Mouse (Mus musculus) hindbrain, embryonic 16.5 days (tissue): ENCODE measurements around the gene Amigo3. TPM values are rescaled to one million over a fixed set of nuclear protein-coding genes. Genes with fewer than 3 reads are reported as not detected.
"Not testable (repeated sequence)": the region's sequence is repeated elsewhere in the genome, so short reads cannot be mapped to it uniquely, and the experiment has no call there.

Experiments used
- ATAC-seq: fragments of 200-750 bp; cut with Nextera tagmentation; 2 replicates; pipeline ENCODE4 v1.8.0; 2017; ENCODE audit warnings: moderate TSS enrichment, moderate library complexity
- H3K27ac ChIP-seq: fragments of 300-500 bp; sonication (generic); 2 replicates; pipeline ENCODE4 v1.5.1; 2014; ENCODE audit warnings: low read depth, mild to moderate bottlenecking, control low read depth, low read length, moderate library complexity
- H3K27me3 ChIP-seq: fragments of 300-500 bp; sonication (generic); replicated peaks from 2 replicates; pipeline ENCODE4 v1.6.1; 2014; ENCODE audit warnings: low read length; ENCODE audit not compliant: control insufficient read depth, insufficient read depth
- H3K36me3 ChIP-seq: fragments of 300-500 bp; sonication (generic); 2 replicates; pipeline ENCODE4 v1.6.1; 2014; ENCODE audit warnings: mild to moderate bottlenecking, low read length, moderate library complexity, mixed read lengths; ENCODE audit not compliant: control insufficient read depth, insufficient read depth
- H3K4me1 ChIP-seq: fragments of 300-500 bp; sonication (generic); 2 replicates; pipeline ENCODE4 v1.6.1; 2014; ENCODE audit warnings: low read depth, low read length; ENCODE audit not compliant: control insufficient read depth, insufficient read depth
- H3K4me2 ChIP-seq: fragments of 300-500 bp; sonication (generic); 2 replicates; pipeline ENCODE4 v1.6.1; 2014; ENCODE audit warnings: mild to moderate bottlenecking, low read length, control low read depth, moderate library complexity
- H3K4me3 ChIP-seq: fragments of 300-500 bp; sonication (generic); 2 replicates; pipeline ENCODE4 v1.5.1; 2014; ENCODE audit warnings: mild to moderate bottlenecking, low read length, control low read depth, moderate library complexity
- H3K9ac ChIP-seq: fragments of 300-500 bp; sonication (generic); 2 replicates; pipeline ENCODE4 v1.6.1; 2014; ENCODE audit warnings: low read depth, mild to moderate bottlenecking, control low read depth, low read length, moderate library complexity
- H3K9me3 ChIP-seq: fragments of 300-500 bp; sonication (generic); 2 replicates; pipeline ENCODE4 v1.6.1; 2014; ENCODE audit warnings: mild to moderate bottlenecking, low read length, moderate library complexity; ENCODE audit not compliant: control insufficient read depth
- WGBS: fragments of 180-500 bp; shearing (Covaris S2); extraction: QIAGEN DNeasy Blood & Tissue Kit; methylation state at CpG from one replicate; pipeline ENCODE4 v1.1.7; 2014; 5-methylcytosine and 5-hydroxymethylcytosine counted together
- polyA plus RNA-seq: library from polyadenylated mRNA; unstranded; fragments of >200 nt; fragmentation: Nextera tagmentation; extraction: Ambion mirVana; gene quantifications from 2 replicates; pipeline ENCODE4 v1.2.1, GENCODE M21; 2015

Amigo3 gene
- 2.1 and 2.4 TPM in 2 replicates for polyA plus RNA-seq

DNA sequence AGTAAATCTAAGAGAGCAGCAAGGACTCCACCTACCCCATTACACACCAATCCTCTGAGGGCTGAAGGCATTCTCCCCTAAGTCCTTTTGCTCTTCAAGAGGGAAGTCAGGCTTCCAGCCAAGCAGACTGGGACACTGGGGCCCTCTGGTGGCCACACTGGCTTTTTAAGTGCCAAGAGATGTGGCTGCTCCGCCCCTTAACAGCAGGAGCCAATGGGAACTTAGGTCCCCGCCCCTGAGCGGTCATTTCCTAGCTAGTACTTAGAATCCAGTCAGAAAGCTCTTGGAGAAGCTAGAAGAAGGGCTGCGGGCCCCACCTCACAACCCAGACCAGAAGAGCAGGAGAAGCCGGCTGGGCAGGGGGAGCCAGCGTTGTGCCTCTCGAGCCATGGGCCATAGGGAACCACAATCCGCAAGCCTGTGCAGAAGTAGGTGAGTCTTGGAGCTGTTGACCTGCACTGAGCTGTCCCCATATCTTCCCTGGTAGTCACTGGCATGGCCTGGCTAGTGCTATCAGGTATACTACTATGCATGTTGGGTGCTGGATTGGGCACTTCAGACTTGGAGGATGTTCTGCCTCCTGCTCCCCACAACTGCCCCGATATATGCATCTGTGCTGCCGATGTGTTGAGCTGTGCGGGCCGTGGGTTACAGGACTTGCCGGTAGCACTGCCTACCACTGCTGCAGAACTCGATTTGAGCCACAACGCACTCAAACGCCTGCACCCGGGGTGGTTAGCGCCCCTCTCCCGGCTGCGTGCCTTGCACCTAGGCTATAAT is at the start of gene Amigo3:
Gene Amigo3 (plus strand): TSS at position 275 of the 780 bp plus-strand sequence.
- ATAC-seq = peak; percentile 41
- no peaks in the 10 kb centered on the region for H3K27me3 ChIP-seq
- H3K36me3 ChIP-seq = peaks cover 15% of the 10 kb centered on the region
- peaks cover 19% of the 10 kb centered on the region for H3K4me1 ChIP-seq
- H3K9me3 ChIP-seq = no peaks in the 10 kb centered on the region
- H3K4me3 ChIP-seq = no peak within 1 kb of the TSS
- H3K27ac ChIP-seq = peak within 1 kb of the TSS; percentile 49; the same call in 1 of the 2 replicates
- H3K4me2 ChIP-seq = peak within 1 kb of the TSS; percentile 40; the same call in 1 of the 2 replicates
- peak within 1 kb of the TSS; percentile 33; the same call in 1 of the 2 replicates for H3K9ac ChIP-seq
- WGBS = 60% methylated on average over 20 of the region's 20 CpGs

DNA sequence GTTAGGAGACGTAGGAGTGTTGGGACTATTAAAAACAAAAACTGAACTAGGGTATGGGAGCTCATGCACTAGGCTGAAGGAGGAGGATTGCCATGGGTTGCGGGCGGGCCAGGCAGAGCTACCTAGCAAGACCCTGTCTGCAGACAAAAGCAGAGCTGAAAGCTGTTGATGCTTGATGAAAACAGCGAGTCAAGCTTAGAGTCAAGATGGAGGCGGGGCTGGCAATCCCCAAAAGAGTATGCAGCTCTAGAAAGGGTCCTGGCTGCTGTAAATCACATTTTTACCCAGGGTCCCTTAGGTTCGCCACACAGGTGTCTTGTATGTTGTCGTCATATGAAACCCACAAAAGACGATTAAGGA is 49.4 kb upstream of the Amigo3 start:
- ATAC-seq = no peak
- Histone ChIP-seq H3K4me3 (peak overlapping the region; percentile 91), H3K4me2 (peak overlapping the region; percentile 65), H3K9me3 (no peaks in the 10 kb centered on the region), H3K36me3 (no peaks in the 10 kb centered on the region), H3K27me3 (no peaks in the 10 kb centered on the region), H3K4me1 (peaks cover 23% of the 10 kb centered on the region), H3K9ac (peak overlapping the region; percentile 98), H3K27ac (peak overlapping the region; percentile 97)
- 4% methylated on average over 8 of the region's 8 CpGs for WGBS

GRCm38 (mm10) chr9:108008041-108008440 is 44.9 kb upstream of the Amigo3 start:
- H3K4me2 ChIP-seq = no peak overlapping the region
- H3K4me3 ChIP-seq = no peak overlapping the region
- H3K27ac ChIP-seq = no peak overlapping the region
- no peaks in the 10 kb centered on the region for H3K9me3 ChIP-seq
- H3K9ac ChIP-seq = no peak overlapping the region
- no peaks in the 10 kb centered on the region for H3K36me3 ChIP-seq
- H3K4me1 ChIP-seq = peaks cover 19% of the 10 kb centered on the region
- 89% methylated on average over 5 of the region's 5 CpGs for WGBS
- ATAC-seq = no peak
- H3K27me3 ChIP-seq = no peaks in the 10 kb centered on the region

DNA sequence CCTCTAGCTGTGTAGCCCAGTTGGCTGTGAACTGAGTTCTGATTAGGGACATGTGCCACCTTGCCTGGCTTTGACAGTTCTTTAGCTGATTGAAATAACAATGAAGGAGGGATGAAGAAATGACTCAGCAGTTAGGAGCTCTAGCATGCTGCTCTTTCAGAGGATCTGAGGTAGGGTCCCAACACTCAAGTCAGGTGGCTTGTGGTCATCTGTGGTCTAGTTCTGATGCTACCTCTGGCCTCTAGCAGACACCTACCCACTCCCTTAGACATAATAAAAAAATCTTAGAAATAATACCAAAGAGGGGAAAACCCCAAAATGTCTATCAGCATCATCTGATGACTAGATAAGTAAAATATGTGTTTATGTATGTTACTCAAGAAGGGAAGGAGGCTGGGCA is 42.6 kb upstream of the Amigo3 start:
- ATAC-seq = no peak
- no peaks in the 10 kb centered on the region for H3K27me3 ChIP-seq
- no peak overlapping the region for H3K4me3 ChIP-seq
- no peaks in the 10 kb centered on the region for H3K9me3 ChIP-seq
- H3K27ac ChIP-seq = no peak overlapping the region
- no peak overlapping the region for H3K4me2 ChIP-seq
- no peaks in the 10 kb centered on the region for H3K36me3 ChIP-seq
- no peak overlapping the region for H3K9ac ChIP-seq
- peaks cover 2% of the 10 kb centered on the region; the same call in 1 of the 2 replicates for H3K4me1 ChIP-seq

DNA sequence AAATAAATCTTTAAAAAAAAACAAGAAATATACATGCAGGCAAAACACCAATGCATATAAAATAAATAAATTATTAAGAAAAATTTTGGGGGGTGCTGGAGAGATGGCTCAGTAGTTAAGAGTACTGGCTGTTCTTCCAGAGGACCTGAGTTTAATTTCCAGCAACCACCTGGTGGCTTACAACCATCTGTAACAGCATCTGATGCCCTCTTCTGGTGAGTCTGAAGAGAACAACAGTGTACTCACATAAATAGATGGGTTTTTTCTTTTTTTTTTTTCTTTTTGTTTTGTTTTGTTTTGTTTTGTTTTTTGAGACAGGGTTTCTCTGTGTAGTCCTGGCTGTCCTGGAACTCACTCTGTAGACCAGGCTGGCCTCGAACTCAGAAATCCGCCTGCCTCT is 39.4 kb upstream of the Amigo3 start:
- H3K27me3 ChIP-seq, H3K9me3 ChIP-seq, H3K27ac ChIP-seq, H3K9ac ChIP-seq, H3K4me3 ChIP-seq, H3K36me3 ChIP-seq, H3K4me2 ChIP-seq, ATAC-seq, H3K4me1 ChIP-seq: not testable (repeated sequence)
- WGBS = 98% methylated on average over 2 of the region's 2 CpGs

DNA sequence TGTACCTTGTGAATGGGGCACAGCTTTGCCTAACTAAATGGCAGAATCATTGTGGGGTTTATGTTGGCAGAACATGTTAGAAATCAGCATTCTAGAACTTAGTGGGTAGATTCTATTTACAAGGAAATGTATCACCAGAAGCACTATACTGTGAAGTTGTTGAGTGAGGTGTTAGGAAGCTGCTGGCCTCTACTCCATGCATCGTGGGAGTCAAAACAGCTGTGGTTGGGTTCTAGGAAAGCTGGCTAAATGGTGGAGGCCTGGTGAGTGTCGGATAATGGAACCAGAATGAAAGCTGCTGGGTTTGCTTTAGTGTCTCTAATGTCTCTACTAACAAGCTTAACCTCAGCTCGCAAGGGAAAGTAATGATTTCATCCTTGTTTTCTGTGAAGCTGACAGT is 35.8 kb upstream of the Amigo3 start:
- no peak for ATAC-seq
- Histone ChIP-seq H3K4me3 (no peak overlapping the region), H3K36me3 (no peaks in the 10 kb centered on the region), H3K4me1 (peaks cover 2% of the 10 kb centered on the region), H3K27ac (no peak overlapping the region), H3K4me2 (no peak overlapping the region), H3K9ac (no peak overlapping the region), H3K27me3 (no peaks in the 10 kb centered on the region), H3K9me3 (no peaks in the 10 kb centered on the region)
- 84% methylated on average over 3 of the region's 3 CpGs for WGBS

DNA sequence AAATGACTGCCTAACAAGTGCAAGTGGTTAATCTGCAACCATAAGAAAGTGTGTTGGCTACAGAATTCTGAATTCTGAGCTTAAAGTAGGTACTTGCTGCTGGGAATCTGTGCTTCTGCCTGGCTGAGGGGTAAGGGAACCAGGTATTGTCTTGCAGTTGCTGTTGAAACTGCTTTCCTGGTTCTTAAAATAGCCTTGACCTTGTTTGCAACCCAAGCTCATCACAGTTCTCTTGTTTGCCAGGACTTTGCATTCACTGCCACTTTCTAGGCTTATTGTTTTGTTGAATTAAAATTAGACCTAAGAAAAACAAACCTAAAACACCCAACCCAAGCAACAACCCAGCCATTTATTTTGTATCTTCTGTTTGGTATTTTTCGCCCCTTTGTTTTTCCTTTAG is 32.2 kb upstream of the Amigo3 start:
- H3K4me1 ChIP-seq = peaks cover 2% of the 10 kb centered on the region
- no peaks in the 10 kb centered on the region for H3K27me3 ChIP-seq
- H3K27ac ChIP-seq = no peak overlapping the region
- no peak for ATAC-seq
- 93% methylated on average over 1 of the region's 1 CpGs for WGBS
- no peak overlapping the region for H3K4me3 ChIP-seq
- no peaks in the 10 kb centered on the region for H3K9me3 ChIP-seq
- H3K4me2 ChIP-seq = no peak overlapping the region
- H3K9ac ChIP-seq = no peak overlapping the region
- H3K36me3 ChIP-seq = peaks cover 3% of the 10 kb centered on the region; the same call in 1 of the 2 replicates

DNA sequence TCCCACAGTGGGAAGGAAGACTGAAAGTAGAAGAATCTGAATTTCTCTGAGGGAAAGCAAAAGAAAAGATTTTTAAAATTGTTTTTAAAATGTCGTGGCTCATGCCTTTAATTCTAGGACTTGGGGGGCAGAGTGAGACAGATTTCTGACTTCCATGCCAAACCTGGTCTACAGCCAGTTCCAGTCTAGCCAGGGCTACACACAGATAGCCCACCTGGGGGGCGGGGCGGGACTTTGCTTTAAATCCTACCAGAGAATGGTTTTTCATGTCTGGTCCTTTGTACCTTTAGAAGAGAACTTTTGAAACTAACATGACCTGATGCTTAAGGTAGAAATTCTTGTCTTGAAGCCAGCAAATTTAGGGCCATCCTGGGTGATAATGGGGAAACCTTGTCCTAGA is 29.7 kb upstream of the Amigo3 start:
- H3K27ac ChIP-seq = no peak overlapping the region
- 91% methylated on average over 3 of the region's 3 CpGs for WGBS
- peaks cover 2% of the 10 kb centered on the region for H3K4me1 ChIP-seq

DNA sequence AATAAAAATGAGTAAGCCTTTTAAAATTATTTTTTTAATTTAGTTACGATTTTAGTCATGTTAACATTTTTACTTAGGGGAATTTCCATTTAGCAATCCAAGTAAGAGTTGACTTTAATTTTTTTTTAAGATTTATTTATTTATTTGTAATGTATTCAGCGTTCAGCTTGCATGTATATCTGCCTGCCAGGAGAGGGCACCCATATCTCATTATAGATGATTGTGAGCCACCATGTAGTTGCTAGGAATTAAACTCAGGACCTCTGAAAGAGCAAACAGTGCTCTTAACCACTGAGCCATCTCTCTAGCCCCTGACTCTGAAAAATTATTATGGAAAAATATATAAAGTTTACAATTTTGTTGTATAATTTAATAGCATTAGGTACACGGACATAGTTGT is 26.4 kb upstream of the Amigo3 start:
- Histone ChIP-seq H3K27ac (no peak overlapping the region), H3K4me2 (no peak overlapping the region), H3K4me1 (no peaks in the 10 kb centered on the region), H3K27me3 (no peaks in the 10 kb centered on the region), H3K9ac (no peak overlapping the region), H3K36me3 (peaks cover 21% of the 10 kb centered on the region), H3K9me3 (no peaks in the 10 kb centered on the region), H3K4me3 (no peak overlapping the region)
- ATAC-seq = no peak
- WGBS = 94% methylated on average over 3 of the region's 3 CpGs

More for the DNA sequence above, 29.7 kb upstream of the Amigo3 start:
- H3K4me3 ChIP-seq = no peak overlapping the region
- H3K36me3 ChIP-seq = peaks cover 16% of the 10 kb centered on the region
- ATAC-seq = no peak
- H3K9me3 ChIP-seq = no peaks in the 10 kb centered on the region
- H3K27me3 ChIP-seq = no peaks in the 10 kb centered on the region
- no peak overlapping the region for H3K4me2 ChIP-seq
- H3K9ac ChIP-seq = no peak overlapping the region
